Mouse (Mus musculus) embryonic facial prominence, embryonic 11.5 days (tissue): ENCODE results near the gene Dhdds. TPM values are rescaled to one million over a fixed set of nuclear protein-coding genes. Genes with fewer than 3 reads are reported as not detected.

ENCODE experiments used
- ATAC-seq: fragments of 200-750 bp; cut with Nextera tagmentation; replicated peaks from 2 replicates; pipeline ENCODE4 v1.8.0; 2017; ENCODE audit warnings: low read depth; ENCODE audit not compliant: insufficient number of reproducible peaks, low FRiP score, low TSS enrichment
- DNase-seq: peaks from one replicate; pipeline ENCODE4 v3.0.0-alpha.2; 2015; ENCODE audit warnings: low spot score
- H3K27ac ChIP-seq: fragments of 300-500 bp; sonication (generic); replicated peaks from 2 replicates; pipeline ENCODE4 v1.5.1; 2014; ENCODE audit warnings: mild to moderate bottlenecking, low read depth, low read length, control low read depth
- H3K27me3 ChIP-seq: fragments of 300-500 bp; sonication (generic); 2 replicates; pipeline ENCODE4 v1.6.1; 2014; ENCODE audit warnings: mild to moderate bottlenecking, low read length, moderate library complexity, mixed read lengths; ENCODE audit not compliant: control insufficient read depth, insufficient read depth
- H3K36me3 ChIP-seq: fragments of 300-500 bp; sonication (generic); replicated peaks from 2 replicates; pipeline ENCODE4 v1.6.1; 2014; ENCODE audit warnings: low read depth, mild to moderate bottlenecking, low read length, moderate library complexity, mixed read lengths; ENCODE audit not compliant: control insufficient read depth, insufficient read depth
- H3K4me1 ChIP-seq: fragments of 300-500 bp; sonication (generic); 2 replicates; pipeline ENCODE4 v1.6.1; 2014; ENCODE audit warnings: low read length, mixed read lengths; ENCODE audit not compliant: control insufficient read depth, insufficient read depth
- H3K4me2 ChIP-seq: fragments of 300-500 bp; sonication (generic); 2 replicates; pipeline ENCODE4 v1.6.1; 2014; ENCODE audit warnings: low read depth, mild to moderate bottlenecking, control low read depth, low read length, moderate library complexity
- H3K4me3 ChIP-seq: fragments of 300-500 bp; sonication (generic); 2 replicates; pipeline ENCODE4 v1.5.1; 2014; ENCODE audit warnings: low read depth, low read length, control low read depth
- H3K9ac ChIP-seq: fragments of 300-500 bp; sonication (generic); replicated peaks from 2 replicates; pipeline ENCODE4 v1.6.1; 2014; ENCODE audit warnings: mild to moderate bottlenecking, control low read depth, low read length
- H3K9me3 ChIP-seq: fragments of 300-500 bp; sonication (generic); replicated peaks from 2 replicates; pipeline ENCODE4 v1.6.1; 2016; ENCODE audit warnings: mild to moderate bottlenecking, low read length, inconsistent platforms, mixed read lengths; ENCODE audit not compliant: control insufficient read depth
- WGBS: fragments of 180-500 bp; shearing (Covaris S2); extraction: QIAGEN DNeasy Blood & Tissue Kit; methylation state at CpG from one replicate; pipeline ENCODE4 v1.1.7; 2014; 5-methylcytosine and 5-hydroxymethylcytosine counted together
- polyA plus RNA-seq: library from polyadenylated mRNA; unstranded; fragments of >200 nt; fragmentation: Nextera tagmentation; extraction: Ambion mirVana; gene quantifications from 2 replicates; pipeline ENCODE4 v1.2.1, GENCODE M21; 2014

Dhdds gene
- polyA plus RNA-seq, 1 experiment from 2014 or later: 38.1 TPM

GRCm38 (mm10) chr4:134012858-134013528 is 12.3 kb upstream of the Dhdds start:
- no peaks in the 10 kb centered on the region for H3K27me3 ChIP-seq
- H3K9me3 ChIP-seq: no peaks in the 10 kb centered on the region
- ATAC-seq: no peak
- WGBS: 46% methylated on average over 12 of the region's 12 CpGs
- no peak overlapping the region for H3K4me2 ChIP-seq
- H3K9ac ChIP-seq: no peak overlapping the region
- H3K27ac ChIP-seq: no peak overlapping the region
- no peaks in the 10 kb centered on the region for H3K36me3 ChIP-seq
- H3K4me3 ChIP-seq: no peak overlapping the region
- DNase-seq: peak; percentile 53
- peaks cover 12% of the 10 kb centered on the region for H3K4me1 ChIP-seq

- Histone ChIP-seq H3K4me2 (peak overlapping the region; percentile 16; the same call in 1 of the 2 replicates), H3K4me3 (no peak overlapping the region), H3K9me3 (no peaks in the 10 kb centered on the region), H3K27ac (no peak overlapping the region), H3K27me3 (no peaks in the 10 kb centered on the region), H3K9ac (0 out of 2 replicates have a peak overlapping the region, but pooled peaks have one; percentile 13), H3K36me3 (no peaks in the 10 kb centered on the region), H3K4me1 (peaks cover 3% of the 10 kb centered on the region; the same call in 1 of the 2 replicates)
- DNase-seq: peak; percentile 59
- ATAC-seq: peak; percentile 58; the same call in 1 of the 2 replicates
- WGBS: 12% methylated on average over 16 of the region's 16 CpGs
Measured at GRCm38 (mm10) chr4:134011450-134012414, 11.0 kb upstream of the Dhdds start.

GRCm38 (mm10) chr4:134009709-134010108 is 9.0 kb upstream of the Dhdds start:
- ATAC-seq (no peak), DNase-seq (no peak)
- no peak overlapping the region for H3K27ac ChIP-seq
- H3K4me3 ChIP-seq: no peak overlapping the region
- H3K4me1 ChIP-seq: peaks cover 3% of the 10 kb centered on the region; the same call in 1 of the 2 replicates
- H3K27me3 ChIP-seq: no peaks in the 10 kb centered on the region
- H3K9me3 ChIP-seq: no peaks in the 10 kb centered on the region
- H3K4me2 ChIP-seq: no peak overlapping the region
- H3K9ac ChIP-seq: no peak overlapping the region
- no peaks in the 10 kb centered on the region for H3K36me3 ChIP-seq
- 76% methylated on average over 6 of the region's 6 CpGs for WGBS

- no peak overlapping the region for H3K27ac ChIP-seq
- H3K36me3 ChIP-seq: no peaks in the 10 kb centered on the region
Measured at GRCm38 (mm10) chr4:134006845-134007244, 6.1 kb upstream of the Dhdds start.

GRCm38 (mm10) chr4:134005581-134006358 is 5.1 kb upstream of the Dhdds start:
- H3K27me3 ChIP-seq: no peaks in the 10 kb centered on the region
- DNase-seq (no peak), ATAC-seq (no peak)
- H3K4me2 ChIP-seq: no peak overlapping the region; the same call in 1 of the 2 replicates
- no peak overlapping the region for H3K27ac ChIP-seq
- H3K36me3 ChIP-seq: no peaks in the 10 kb centered on the region
- WGBS: 85% methylated on average over 12 of the region's 12 CpGs
- H3K4me1 ChIP-seq: no peaks in the 10 kb centered on the region
- no peak overlapping the region for H3K9ac ChIP-seq
- H3K9me3 ChIP-seq: no peaks in the 10 kb centered on the region
- H3K4me3 ChIP-seq: no peak overlapping the region

More at GRCm38 (mm10) chr4:134006845-134007244, 6.1 kb upstream of the Dhdds start:
- 93% methylated on average over 3 of the region's 3 CpGs for WGBS
- Histone ChIP-seq H3K4me3 (no peak overlapping the region), H3K9me3 (no peaks in the 10 kb centered on the region), H3K27me3 (no peaks in the 10 kb centered on the region), H3K4me2 (no peak overlapping the region), H3K9ac (no peak overlapping the region), H3K4me1 (no peaks in the 10 kb centered on the region)
- ATAC-seq (no peak), DNase-seq (no peak)

- Histone ChIP-seq H3K4me1 (no peaks in the 10 kb centered on the region), H3K27ac (no peak overlapping the region), H3K9ac (no peak overlapping the region), H3K4me2 (no peak overlapping the region), H3K36me3 (no peaks in the 10 kb centered on the region), H3K4me3 (no peak overlapping the region), H3K9me3 (no peaks in the 10 kb centered on the region), H3K27me3 (no peaks in the 10 kb centered on the region)
- no peak for ATAC-seq
- WGBS: 48% methylated on average over 5 of the region's 5 CpGs
- peak; percentile 24 for DNase-seq
Measured at GRCm38 (mm10) chr4:134002903-134003302, 2.2 kb upstream of the Dhdds start.

GRCm38 (mm10) chr4:134002246-134002645 is 1.5 kb upstream of the Dhdds start:
- Histone ChIP-seq H3K4me2 (no peak overlapping the region), H3K36me3 (no peaks in the 10 kb centered on the region), H3K27me3 (no peaks in the 10 kb centered on the region), H3K4me3 (no peak overlapping the region), H3K9me3 (no peaks in the 10 kb centered on the region), H3K27ac (no peak overlapping the region), H3K9ac (no peak overlapping the region), H3K4me1 (no peaks in the 10 kb centered on the region)
- ATAC-seq (no peak), DNase-seq (no peak)
- WGBS: 48% methylated on average over 4 of the region's 4 CpGs
